ENCODE assay signal across 15 mouse cellular contexts in the genomic region with DNA sequence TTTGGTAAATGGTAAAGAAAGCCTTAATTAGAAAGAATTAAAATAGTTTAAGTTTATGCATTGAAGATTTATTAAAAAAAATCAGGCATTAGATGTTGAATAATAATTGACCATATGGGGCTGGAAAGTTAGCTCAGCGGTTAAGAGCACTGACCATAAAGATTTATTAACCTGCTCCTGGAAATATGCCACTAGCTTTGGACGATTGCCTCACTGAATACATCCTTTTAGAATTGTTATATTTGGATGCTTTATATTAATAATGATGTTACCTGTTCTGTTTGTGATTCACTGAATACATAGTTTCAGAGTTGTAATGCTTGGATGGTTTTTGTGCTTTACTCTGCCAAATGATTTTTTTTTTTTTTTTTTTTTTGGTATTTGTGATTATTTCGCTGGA. TPM values are rescaled to one million over a fixed set of nuclear protein-coding genes. Genes with fewer than 3 reads are reported as not detected.
"Had no signal": no experiment of that assay in that cellular context is flagged by ENCODE, and none has a peak within 500 bp of the region (broad histone marks: within the 10 kb centered on the region; RNA-seq: fewer than 3 reads in every experiment).

No protein-coding gene starts in this region.

RNA-seq across cellular contexts. Expression of a gene that starts 32.5 kb away (rescaled TPM):
- polyA plus RNA-seq: limb, embryonic 11.5 days; limb, embryonic 12.5 days; limb, embryonic 13.5 days; limb, embryonic 15.5 days; liver, adult 2 months; liver, embryonic 11.5 days; liver, embryonic 12.5 days; liver, embryonic 13.5 days; liver, embryonic 14.5 days; liver, embryonic 15.5 days; liver, embryonic 16.5 days; liver, postnatal 0 days; macrophage; neural tube, embryonic 11.5 days; neural tube, embryonic 12.5 days had no signal

RNA-seq across cellular contexts. Expression of a gene that starts 34.9 kb away (rescaled TPM):
- polyA plus RNA-seq: macrophage had no signal
